Comparison of ENCODE assay signal across 12 mouse cellular contexts in the genomic region with DNA sequence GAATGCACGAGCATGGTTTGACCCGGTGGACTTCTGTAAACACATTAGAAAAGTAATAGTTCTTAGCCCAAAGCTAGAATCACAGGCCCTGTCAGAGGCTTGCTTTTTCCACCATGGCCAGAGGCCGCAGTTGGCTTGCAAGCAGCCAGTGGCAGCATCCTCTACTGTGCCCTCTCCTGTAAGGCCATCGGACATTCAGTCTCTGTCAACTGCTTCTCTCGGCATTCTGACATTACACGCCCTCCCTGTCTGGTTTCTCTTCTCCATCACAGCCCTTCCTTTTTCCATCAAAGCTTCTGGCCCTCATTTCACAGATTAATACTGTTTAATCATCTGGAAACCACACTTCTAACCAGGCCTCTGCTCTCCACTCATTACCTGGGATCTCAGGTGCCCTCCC.
"Had no signal": no experiment of that assay in that cellular context is flagged by ENCODE, and none has a peak within 500 bp of the region (broad histone marks: within the 10 kb centered on the region; RNA-seq: fewer than 3 reads in every experiment).

No protein-coding gene starts in this region.

- DNase-seq: kidney, adult 2 months; kidney, postnatal 14 days; thymus, adult 2 months; thymus, postnatal 36 days had no signal

- H3K4me2 ChIP-seq: kidney, embryonic 15.5 days; limb, embryonic 15.5 days; liver, embryonic 12.5 days; lung, embryonic 14.5 days; midbrain, embryonic 11.5 days; midbrain, embryonic 15.5 days; neural tube, embryonic 12.5 days had no signal

- H3K4me1 ChIP-seq: liver, embryonic 12.5 days had no signal

- H3K4me3 ChIP-seq: kidney, embryonic 15.5 days; limb, embryonic 15.5 days; liver, embryonic 12.5 days; megakaryocyte, embryonic 14.5 days; midbrain, embryonic 15.5 days; neural tube, embryonic 12.5 days had no signal

- H3K9ac ChIP-seq: kidney, embryonic 15.5 days; limb, embryonic 15.5 days; liver, embryonic 12.5 days; lung, embryonic 14.5 days; midbrain, embryonic 15.5 days; neural tube, embryonic 12.5 days had no signal

- H3K27ac ChIP-seq: kidney, embryonic 15.5 days; limb, embryonic 15.5 days; liver, embryonic 12.5 days; midbrain, embryonic 15.5 days; neural tube, embryonic 12.5 days had no signal

- H3K36me3 ChIP-seq: kidney, embryonic 15.5 days; limb, embryonic 15.5 days; liver, embryonic 12.5 days; midbrain, embryonic 15.5 days had no signal

- H3K27me3 ChIP-seq: kidney, embryonic 15.5 days; limb, embryonic 15.5 days; liver, embryonic 12.5 days; midbrain, embryonic 15.5 days; neural tube, embryonic 12.5 days had no signal

- ATAC-seq: liver, embryonic 12.5 days had no signal

- H3K9me3 ChIP-seq: kidney, embryonic 15.5 days; limb, embryonic 15.5 days; liver, embryonic 12.5 days; megakaryocyte, embryonic 14.5 days; midbrain, embryonic 15.5 days; neural tube, embryonic 12.5 days had no signal
